Mouse (Mus musculus) thymus, postnatal 10 days (tissue): ENCODE measurements at regions not wholly inside any gene's neighbourhood (a gene's known extent, or its start where the extent isn't known, plus 50 kb on each side); places are given as distances from the start of the nearest gene placed in this dataset.
"Not testable (repeated sequence)": the region's sequence is repeated elsewhere in the genome, so short reads cannot be mapped to it uniquely, and the experiment has no call there.

Source experiments
- DNase-seq, 2 experiments: peaks; one replicate each; pipeline ENCODE4 v3.0.0; 2021; ENCODE audit warnings: low spot score in 2 of 2

DNA sequence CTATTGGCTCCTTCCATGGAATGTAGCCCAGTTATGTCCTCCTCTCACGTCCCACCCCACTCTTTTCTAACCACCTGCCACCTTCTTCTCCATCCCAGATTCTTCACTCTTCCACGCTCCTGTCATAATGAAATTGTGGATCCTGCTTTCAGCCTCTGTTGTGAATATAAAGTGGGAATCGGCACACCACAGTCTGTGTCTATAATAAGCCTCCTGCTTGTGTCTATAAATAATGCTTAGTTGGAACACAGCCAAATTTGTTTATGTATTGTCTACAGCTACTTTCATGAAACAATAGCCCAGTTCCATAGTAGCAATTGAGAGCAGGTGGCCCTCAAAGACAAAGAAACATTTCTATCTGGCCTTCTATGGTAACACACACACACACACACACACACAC, 137.5 kb upstream of the Rps6ka3 start:
- DNase-seq, result no peak

DNA sequence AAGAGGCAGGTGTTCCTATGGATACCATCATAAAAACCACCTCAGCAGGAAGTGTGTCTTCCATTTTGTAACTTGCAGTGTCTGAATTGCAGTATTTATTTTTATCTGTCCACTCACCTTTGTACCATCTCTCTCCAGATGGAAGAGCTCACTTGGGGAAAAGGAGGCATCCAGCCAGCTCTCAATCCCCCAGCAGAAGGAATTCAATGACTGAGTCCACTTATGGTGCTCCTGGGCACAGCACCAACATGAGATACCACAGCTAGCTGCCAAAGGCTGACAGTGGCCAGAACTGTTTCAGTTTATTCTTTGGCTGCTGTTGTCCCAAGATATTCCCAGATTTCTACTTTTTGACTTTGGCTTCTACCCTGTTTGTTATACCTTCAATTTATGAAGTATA, 136.6 kb upstream of the Rps6ka3 start:
- no peak for DNase-seq

DNA sequence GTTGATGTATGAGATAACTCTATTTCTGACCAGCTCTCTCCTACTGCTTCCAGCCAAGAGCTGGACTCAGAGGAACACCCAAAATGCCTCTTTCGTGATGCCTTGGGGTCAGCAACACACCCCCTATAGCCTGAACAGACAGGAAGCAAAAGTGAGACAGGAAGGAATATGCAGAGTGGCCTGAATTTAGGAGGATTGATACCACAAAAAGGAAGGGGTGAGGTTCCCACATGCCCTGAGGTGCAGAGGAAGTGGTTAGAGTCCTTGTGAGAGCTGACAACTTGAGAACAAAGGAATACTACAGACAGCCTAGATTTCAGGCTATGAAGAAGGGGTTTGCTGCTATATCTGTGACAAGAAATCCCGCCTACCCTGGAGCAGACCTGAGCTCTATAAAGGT, 129.6 kb upstream of the Rps6ka3 start:
- peak; percentile 9 to 15 for DNase-seq

DNA sequence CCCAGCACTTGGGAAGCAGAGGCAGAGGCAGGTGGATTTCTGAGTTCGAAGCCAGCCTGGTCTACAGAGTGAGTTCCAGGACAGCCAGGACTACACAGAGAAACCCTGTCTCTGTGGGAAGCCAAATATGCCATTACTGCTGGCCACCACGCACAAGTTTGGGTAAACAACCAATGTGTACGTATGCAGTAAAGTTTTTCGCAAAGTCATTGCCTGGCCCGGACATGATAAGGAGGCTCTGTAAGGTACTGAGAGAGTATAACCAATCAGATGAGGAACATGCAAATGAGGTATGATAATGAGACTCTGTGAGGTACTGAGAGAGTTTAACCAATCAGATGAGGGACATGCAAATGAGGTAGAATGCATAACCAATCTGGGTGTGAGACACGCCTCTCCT, 99.5 kb upstream of the Rps6ka3 start:
- not testable (repeated sequence) for DNase-seq

DNA sequence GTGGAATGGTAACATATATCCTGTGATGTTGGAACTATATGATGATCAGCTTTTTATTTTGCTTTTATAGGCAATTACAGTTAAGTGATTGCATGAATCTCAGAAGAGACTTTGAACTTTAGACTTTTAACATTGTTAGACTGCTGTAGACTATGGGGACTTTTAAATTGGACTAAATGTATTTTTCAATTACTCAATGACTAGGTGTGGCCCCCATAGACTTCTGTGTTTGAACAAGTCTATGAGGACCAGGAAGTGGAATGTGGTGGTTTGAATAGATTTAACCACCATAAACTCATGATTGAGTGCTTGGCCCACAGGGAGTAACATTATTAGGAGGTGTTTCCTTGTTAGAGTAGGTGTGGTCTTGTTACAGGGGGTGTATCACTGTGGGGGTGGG, 93.9 kb upstream of the Rps6ka3 start:
- DNase-seq, result no peak

DNA sequence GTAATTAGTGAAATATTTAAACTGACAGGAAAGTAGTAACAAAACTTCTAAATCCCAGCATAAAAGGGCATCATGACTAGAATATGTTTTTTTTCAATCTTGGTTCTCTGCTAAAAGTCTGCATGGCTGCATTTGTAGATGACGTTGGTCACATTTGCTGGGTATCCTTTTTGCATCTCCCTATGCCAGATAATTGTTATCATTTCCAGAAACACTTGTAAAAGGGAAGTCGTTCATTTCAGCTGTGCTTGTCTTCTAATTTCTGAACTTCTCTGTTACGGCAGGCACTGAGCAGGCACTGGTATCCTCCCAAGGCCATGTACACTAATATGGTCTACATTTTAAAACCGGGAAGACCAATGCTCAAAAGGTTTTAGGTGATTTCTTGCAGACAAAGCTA, 69.6 kb upstream of the Rps6ka3 start:
- no peak for DNase-seq

DNA sequence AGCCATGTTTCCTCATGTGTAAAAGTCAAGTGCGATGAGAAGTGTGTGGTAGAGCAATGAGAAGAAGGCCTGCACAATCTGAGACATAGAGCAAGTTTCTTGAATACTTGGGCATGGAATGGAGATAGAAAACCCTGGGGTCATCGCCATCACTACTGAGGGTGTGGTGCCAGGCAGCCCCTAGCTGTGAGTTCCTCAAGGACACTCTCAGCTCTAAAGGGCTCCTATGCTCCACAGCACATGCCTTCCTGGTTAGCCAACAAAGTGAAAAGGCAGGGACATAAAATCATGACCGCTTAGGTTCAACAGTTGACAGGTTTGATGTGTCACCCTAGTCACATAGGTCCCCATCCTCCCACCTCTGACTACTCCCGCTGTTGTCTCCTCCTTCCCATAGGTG, 66.8 kb upstream of the Rps6ka3 start:
- DNase-seq, result no peak

DNA sequence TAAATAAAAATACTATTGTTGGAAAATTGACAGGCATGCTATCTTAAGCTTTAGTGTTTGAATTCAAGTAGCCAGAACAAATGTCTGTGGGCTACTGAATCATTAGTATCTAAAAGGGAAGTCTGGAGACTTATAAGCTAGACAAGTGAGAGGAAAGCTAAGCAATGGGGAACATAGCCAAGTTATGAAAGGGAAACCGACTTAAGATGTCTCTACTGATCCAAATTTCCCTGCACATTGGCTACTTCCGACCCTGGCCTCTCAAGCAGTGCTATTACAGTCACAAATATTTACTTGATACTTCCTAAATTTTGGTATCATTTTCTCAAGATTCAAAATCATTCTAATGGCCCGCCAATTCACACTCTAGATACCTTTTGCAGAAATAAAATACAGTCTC, 65.4 kb upstream of the Rps6ka3 start:
- no peak for DNase-seq

DNA sequence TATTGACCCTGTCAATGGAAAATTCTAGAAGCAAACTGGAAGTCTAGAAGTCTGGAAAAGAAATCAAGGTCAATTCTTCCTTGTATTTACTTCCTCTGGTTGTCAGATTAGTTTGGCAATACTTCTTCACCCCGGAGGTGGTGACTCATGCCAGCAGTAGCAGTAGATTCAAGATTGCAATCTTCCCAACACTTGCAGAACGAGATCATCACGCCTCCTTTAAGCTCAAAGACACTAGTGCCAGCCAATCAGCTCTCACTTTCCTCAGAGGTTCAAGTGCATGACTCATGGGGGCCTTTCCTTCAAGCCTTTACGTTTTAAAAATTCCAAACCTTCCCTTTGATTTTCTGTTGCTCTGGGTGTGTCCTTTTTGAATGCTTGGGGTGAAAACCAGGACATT, 64.9 kb upstream of the Rps6ka3 start:
- DNase-seq, result no peak

DNA sequence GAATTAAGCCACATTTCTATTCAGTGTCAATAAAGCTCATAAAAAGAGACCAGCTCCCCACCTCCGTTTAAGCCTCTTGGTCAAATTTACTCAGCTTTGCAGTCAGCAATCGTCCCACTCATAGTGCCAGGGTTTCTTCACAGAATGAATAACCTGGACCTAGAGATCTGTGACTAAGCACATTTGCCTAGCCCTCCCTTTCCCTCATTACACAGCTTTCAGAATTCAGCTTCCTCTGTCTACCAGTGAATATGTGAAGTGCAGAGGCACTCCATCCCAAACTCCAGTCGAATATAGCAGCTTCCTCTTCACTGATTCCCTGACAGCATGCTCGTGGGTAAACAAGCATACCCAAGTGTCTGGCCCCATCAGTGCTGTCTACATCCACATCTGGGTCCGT, 54.3 kb upstream of the Rps6ka3 start:
- no peak for DNase-seq

DNA sequence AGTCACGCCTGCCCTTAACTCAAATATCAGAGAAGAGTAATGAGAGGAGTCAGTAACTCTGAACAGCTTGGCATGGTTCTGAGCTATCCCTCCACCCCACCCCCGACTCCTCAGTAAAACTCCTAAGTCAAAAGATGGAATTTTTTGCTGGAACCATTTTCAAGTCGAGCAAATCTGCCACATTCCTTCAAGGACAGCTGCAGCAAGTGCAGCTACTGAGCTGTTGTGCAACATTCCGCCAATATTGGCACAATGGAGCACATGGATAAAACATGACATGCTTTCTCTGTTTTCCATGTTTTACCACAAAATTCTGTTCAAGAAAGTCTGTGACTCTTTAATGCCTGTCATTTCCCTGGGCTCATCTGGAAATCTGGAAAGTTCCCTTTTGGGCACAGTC, 53.1 kb upstream of the Rps6ka3 start:
- DNase-seq, result no peak

DNA sequence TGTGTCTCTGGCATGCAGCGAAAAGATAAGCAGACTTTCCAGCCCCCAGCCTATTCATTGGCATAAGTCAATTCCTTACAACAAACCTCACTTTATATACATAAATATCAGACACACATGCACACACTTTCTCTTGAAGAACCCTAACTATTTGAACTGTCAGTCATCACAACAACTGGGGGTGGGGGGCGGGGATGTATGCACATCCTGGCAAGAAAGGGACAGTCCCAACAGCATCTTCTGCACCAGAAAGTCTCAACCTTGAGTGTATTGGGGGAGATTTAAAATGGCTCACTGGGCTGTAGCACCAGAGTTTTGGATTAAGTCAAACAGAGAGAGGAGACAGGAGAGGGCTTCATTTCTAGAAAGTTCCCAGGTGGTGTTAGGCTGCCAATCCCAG, 50.4 kb upstream of the Rps6ka3 start:
- no peak for DNase-seq
